Mouse (Mus musculus) C2C12 (cell line): ENCODE results near the gene Stpg2. TPM values are rescaled to one million over a fixed set of nuclear protein-coding genes. Genes with fewer than 3 reads are reported as not detected.

Experiments
- H3K27me3 ChIP-seq: one replicate; pipeline ENCODE4 v1.6.1; 2011; ENCODE audit not compliant: control insufficient read depth, insufficient read depth, insufficient read length
- H3K36me3 ChIP-seq: one replicate; pipeline ENCODE4 v1.6.1; 2011; ENCODE audit not compliant: control insufficient read depth, insufficient read depth
- H3K4me3 ChIP-seq: one replicate; pipeline ENCODE4 v1.5.1; 2011; ENCODE audit warnings: mild to moderate bottlenecking, control low read depth; ENCODE audit not compliant: poor library complexity, insufficient read depth, severe bottlenecking
- H3K79me2 ChIP-seq: one replicate; pipeline ENCODE4 v1.6.1; 2011; ENCODE audit not compliant: control insufficient read depth, insufficient read depth
- H3K79me3 ChIP-seq: one replicate; pipeline ENCODE4 v1.6.1; 2011; ENCODE audit warnings: low read depth, control low read depth
- H3ac ChIP-seq: one replicate; pipeline ENCODE3; 2011; ENCODE audit warnings: low read depth; ENCODE audit not compliant: control insufficient read depth, insufficient read length
- CEBPB ChIP-seq: IDR thresholded peaks from one replicate; pipeline ENCODE4 v1.6.1; 2011; ENCODE audit warnings: low read depth, mild to moderate bottlenecking, control low read depth, moderate library complexity
- CTCF ChIP-seq: IDR thresholded peaks from one replicate; pipeline ENCODE4 v1.5.1; 2011; ENCODE audit not compliant: control insufficient read depth, insufficient read depth, insufficient read length
- FOSL1 ChIP-seq: IDR thresholded peaks from one replicate; pipeline ENCODE4 v1.8.0; 2011; ENCODE audit warnings: mild to moderate bottlenecking, low read length; ENCODE audit not compliant: poor library complexity, insufficient read depth, severe bottlenecking
- MAX ChIP-seq: IDR thresholded peaks from one replicate; pipeline ENCODE4 v1.6.1; 2011; ENCODE audit warnings: mild to moderate bottlenecking, control low read depth
- MYOD1 ChIP-seq: IDR thresholded peaks from one replicate; pipeline ENCODE4 v1.6.1; 2011; ENCODE audit warnings: low read depth; ENCODE audit not compliant: control insufficient read depth, insufficient read length
- MYOG ChIP-seq: IDR thresholded peaks from one replicate; pipeline ENCODE4 v1.6.1; 2011; ENCODE audit not compliant: control insufficient read depth, insufficient read length; ENCODE audit errors: extremely low read depth
- USF1 ChIP-seq: IDR thresholded peaks from one replicate; pipeline ENCODE4 v1.6.1; 2011; ENCODE audit warnings: low read depth, mild to moderate bottlenecking, control low read depth, moderate library complexity
- polyA plus RNA-seq: library from polyadenylated mRNA; unstranded; fragments of >200 nt; fragmentation: generic; extraction: Trizol; gene quantifications from one replicate; pipeline ENCODE4 v1.2.1, GENCODE M21; 2012; ENCODE audit warnings: missing spikeins

Gene Stpg2
- polyA plus RNA-seq, 1 experiment: not detected

- H3K36me3 ChIP-seq: no peaks in the 10 kb centered on the region
- H3ac ChIP-seq: no peak overlapping the region
- H3K79me2 ChIP-seq: no peaks in the 10 kb centered on the region
- H3K27me3 ChIP-seq: no peaks in the 10 kb centered on the region
- no peak for TF ChIP-seq CTCF
- no peak for TF ChIP-seq CEBPB
- TF ChIP-seq FOSL1: no peak
- TF ChIP-seq USF1: no peak
- TF ChIP-seq MYOG: no peak
- no peak for TF ChIP-seq MYOD1
- TF ChIP-seq MAX: no peak
- no peaks in the 10 kb centered on the region for H3K79me3 ChIP-seq
- H3K4me3 ChIP-seq: no peak overlapping the region
These were observed 14.0 kb upstream of the Stpg2 start for GRCm38 (mm10) chr3:139191541-139191940.

GRCm38 (mm10) chr3:139193917-139194316 lies 11.6 kb upstream of the Stpg2 start:
- TF ChIP-seq CEBPB (no peak), USF1 (no peak), MYOD1 (no peak), CTCF (no peak), MAX (no peak), FOSL1 (no peak), MYOG (no peak)
- no peaks in the 10 kb centered on the region for H3K79me3 ChIP-seq
- H3K27me3 ChIP-seq: no peaks in the 10 kb centered on the region
- H3ac ChIP-seq: no peak overlapping the region
- no peaks in the 10 kb centered on the region for H3K79me2 ChIP-seq
- H3K36me3 ChIP-seq: no peaks in the 10 kb centered on the region
- no peak overlapping the region for H3K4me3 ChIP-seq

- H3K4me3 ChIP-seq: no peak overlapping the region
- no peaks in the 10 kb centered on the region for H3K36me3 ChIP-seq
- H3K79me3 ChIP-seq: no peaks in the 10 kb centered on the region
- no peaks in the 10 kb centered on the region for H3K79me2 ChIP-seq
- H3ac ChIP-seq: no peak overlapping the region
- H3K27me3 ChIP-seq: no peaks in the 10 kb centered on the region
- TF ChIP-seq MYOD1 (no peak), CTCF (no peak), MYOG (no peak), CEBPB (no peak), MAX (no peak), USF1 (no peak), FOSL1 (no peak)
These were observed 7.1 kb upstream of the Stpg2 start for GRCm38 (mm10) chr3:139198412-139198811.

GRCm38 (mm10) chr3:139200324-139200723 lies 5.2 kb upstream of the Stpg2 start:
- Histone ChIP-seq H3K79me3 (no peaks in the 10 kb centered on the region), H3K4me3 (no peak overlapping the region), H3K36me3 (no peaks in the 10 kb centered on the region), H3K27me3 (no peaks in the 10 kb centered on the region), H3ac (no peak overlapping the region), H3K79me2 (no peaks in the 10 kb centered on the region)
- TF ChIP-seq MYOG (no peak), USF1 (no peak), CEBPB (no peak), MAX (no peak), MYOD1 (no peak), CTCF (no peak), FOSL1 (no peak)

GRCm38 (mm10) chr3:139216945-139217344 lies 11.5 kb downstream of the Stpg2 start:
- Histone ChIP-seq H3K79me3 (no peaks in the 10 kb centered on the region), H3K27me3 (no peaks in the 10 kb centered on the region), H3K4me3 (no peak overlapping the region), H3K79me2 (no peaks in the 10 kb centered on the region), H3K36me3 (no peaks in the 10 kb centered on the region), H3ac (no peak overlapping the region)
- TF ChIP-seq MYOG: no peak
- no peak for TF ChIP-seq CEBPB
- no peak for TF ChIP-seq MYOD1
- no peak for TF ChIP-seq FOSL1
- no peak for TF ChIP-seq MAX
- TF ChIP-seq CTCF: no peak
- no peak for TF ChIP-seq USF1

GRCm38 (mm10) chr3:139225123-139225522 lies 19.6 kb downstream of the Stpg2 start:
- Histone ChIP-seq H3K4me3 (no peak overlapping the region), H3K27me3 (no peaks in the 10 kb centered on the region), H3K79me2 (no peaks in the 10 kb centered on the region), H3ac (no peak overlapping the region), H3K79me3 (no peaks in the 10 kb centered on the region), H3K36me3 (no peaks in the 10 kb centered on the region)
- TF ChIP-seq CTCF (no peak), USF1 (no peak), MYOD1 (no peak), CEBPB (no peak), MYOG (no peak), FOSL1 (no peak), MAX (no peak)
